Mouse (Mus musculus): ENCODE measurements around the gene Sim2.

DNA sequence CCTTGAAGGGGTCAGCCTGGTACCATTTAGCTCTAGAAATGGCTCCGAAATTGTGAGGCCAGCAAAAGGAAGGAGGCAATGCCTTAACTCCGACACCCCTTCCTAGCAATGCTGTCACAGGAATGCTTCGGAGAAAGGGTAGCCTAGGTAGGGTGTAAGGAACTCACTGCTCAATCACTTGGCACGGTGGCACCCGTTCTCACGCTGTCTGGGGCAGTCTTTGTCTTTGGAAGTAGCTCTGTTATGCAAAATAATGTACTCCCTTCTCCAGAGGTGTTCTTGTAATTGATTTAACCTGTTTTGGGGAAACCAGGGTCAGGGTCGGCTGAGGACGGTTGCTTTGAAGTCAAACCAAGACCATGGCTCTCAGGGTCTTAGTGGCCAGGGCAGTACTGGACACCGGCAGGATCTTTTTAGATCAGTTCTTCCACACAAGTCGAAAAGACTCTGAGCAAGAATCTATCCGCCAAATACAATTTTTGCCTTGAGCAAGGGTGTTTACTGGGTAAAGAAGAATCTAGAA is 3.6 kb downstream of the Sim2 start:
- TF ChIP-seq POLR2A (IDR thresholded peaks at IDR 0.05; ENCODE audit: insufficient read length, low read depth), result no peak
- TF ChIP-seq POLR2AphosphoS2 (IDR thresholded peaks at IDR 0.05; ENCODE audit: insufficient read length, low read depth), result no peak
- no peak for TF ChIP-seq USF1 (IDR thresholded peaks at IDR 0.05; ENCODE audit: low read depth)

Measured in myocyte (in vitro differentiated cells).